Mouse (Mus musculus) hindbrain, embryonic 10.5 days (tissue): ENCODE measurements around the gene Wasf1. TPM values are rescaled to one million over a fixed set of nuclear protein-coding genes. Genes with fewer than 3 reads are reported as not detected.

Source experiments
- DNase-seq: peaks from one replicate; pipeline ENCODE4 v3.0.0-alpha.2; 2017; ENCODE audit warnings: low spot score
- H3K27ac ChIP-seq: fragments of 300-500 bp; sonication (generic); 2 replicates; pipeline ENCODE4 v1.5.1; 2016; ENCODE audit warnings: mild to moderate bottlenecking, moderate library complexity
- H3K27me3 ChIP-seq: fragments of 300-500 bp; sonication (generic); 2 replicates; pipeline ENCODE4 v1.6.1; 2016; ENCODE audit warnings: mild to moderate bottlenecking; ENCODE audit not compliant: poor library complexity, insufficient read depth, severe bottlenecking
- H3K36me3 ChIP-seq: fragments of 300-500 bp; sonication (generic); 2 replicates; pipeline ENCODE4 v1.6.1; 2016; ENCODE audit warnings: mild to moderate bottlenecking, moderate library complexity
- H3K4me1 ChIP-seq: fragments of 300-500 bp; sonication (generic); replicated peaks from 2 replicates; pipeline ENCODE4 v1.6.1; 2016; ENCODE audit warnings: mild to moderate bottlenecking
- H3K4me3 ChIP-seq: fragments of 300-500 bp; sonication (generic); 2 replicates; pipeline ENCODE4 v1.5.1; 2016; ENCODE audit warnings: mild to moderate bottlenecking, moderate library complexity
- H3K9me3 ChIP-seq: fragments of 300-500 bp; sonication (generic); 2 replicates; pipeline ENCODE4 v1.6.1; 2016; ENCODE audit warnings: mild to moderate bottlenecking, moderate library complexity
- WGBS: fragments of 180-500 bp; shearing (Covaris S2); methylation state at CpG from one replicate; pipeline ENCODE4 v1.1.7; 2016; 5-methylcytosine and 5-hydroxymethylcytosine counted together
- polyA plus RNA-seq: library from polyadenylated mRNA; unstranded; fragments of >200 nt; fragmentation: Nextera tagmentation; extraction: Ambion mirVana; gene quantifications from 2 replicates; pipeline ENCODE4 v1.2.1, GENCODE M21; 2016

The Wasf1 gene
- polyA plus RNA-seq, 1 experiment from 2014 or later: 60.5 TPM

DNA sequence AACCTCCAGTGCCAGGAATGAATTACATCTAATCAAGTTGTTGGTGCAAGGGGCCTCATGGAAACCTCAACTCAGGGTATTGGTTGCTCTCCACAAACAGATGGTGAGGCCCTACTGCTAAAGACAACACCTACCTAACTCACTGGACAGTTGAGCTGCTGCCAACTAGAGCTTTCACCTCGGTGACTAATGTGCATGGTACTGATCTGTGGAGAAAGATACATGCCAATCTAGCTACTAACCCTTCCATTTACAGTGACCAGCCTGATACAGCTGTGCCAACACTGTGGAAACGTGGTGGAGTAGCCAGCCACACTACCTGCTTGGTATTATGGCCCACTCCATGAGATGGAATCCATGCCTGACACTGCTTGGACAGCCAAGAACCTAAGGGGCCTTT, 11.2 kb upstream of the Wasf1 start:
- WGBS: 85% methylated on average over 2 of the region's 2 CpGs
- peaks cover 10% of the 10 kb centered on the region for H3K36me3 ChIP-seq
- H3K27ac ChIP-seq: no peak overlapping the region
- no peaks in the 10 kb centered on the region for H3K27me3 ChIP-seq
- no peaks in the 10 kb centered on the region for H3K9me3 ChIP-seq
- H3K4me1 ChIP-seq: peaks cover 3% of the 10 kb centered on the region; the same call in 1 of the 2 replicates
- DNase-seq: no peak
- no peak overlapping the region for H3K4me3 ChIP-seq

DNA sequence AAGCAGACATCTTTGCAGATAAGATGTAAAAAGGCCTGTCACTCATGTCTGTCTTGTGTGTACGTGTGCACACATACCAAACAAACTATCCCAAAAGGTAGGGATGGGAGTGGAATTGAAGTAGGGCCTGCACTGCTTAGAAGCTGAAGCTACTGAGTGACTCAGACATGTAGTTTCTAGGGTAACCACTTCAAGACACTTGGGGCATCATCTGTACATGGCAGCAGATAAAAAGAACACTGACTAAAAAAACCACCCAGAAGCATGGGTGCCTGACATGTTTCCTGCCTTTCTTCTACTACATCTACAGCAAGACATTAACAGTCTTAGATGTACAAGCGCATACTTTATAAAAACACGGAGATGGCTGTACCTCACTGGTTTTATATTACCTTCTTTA, 5.0 kb upstream of the Wasf1 start:
- WGBS: 94% methylated on average over 3 of the region's 3 CpGs
- Histone ChIP-seq H3K27me3 (no peaks in the 10 kb centered on the region), H3K27ac (no peak overlapping the region), H3K36me3 (peaks cover 14% of the 10 kb centered on the region), H3K4me1 (peaks cover 19% of the 10 kb centered on the region), H3K4me3 (no peak overlapping the region), H3K9me3 (no peaks in the 10 kb centered on the region)
- DNase-seq: no peak

DNA sequence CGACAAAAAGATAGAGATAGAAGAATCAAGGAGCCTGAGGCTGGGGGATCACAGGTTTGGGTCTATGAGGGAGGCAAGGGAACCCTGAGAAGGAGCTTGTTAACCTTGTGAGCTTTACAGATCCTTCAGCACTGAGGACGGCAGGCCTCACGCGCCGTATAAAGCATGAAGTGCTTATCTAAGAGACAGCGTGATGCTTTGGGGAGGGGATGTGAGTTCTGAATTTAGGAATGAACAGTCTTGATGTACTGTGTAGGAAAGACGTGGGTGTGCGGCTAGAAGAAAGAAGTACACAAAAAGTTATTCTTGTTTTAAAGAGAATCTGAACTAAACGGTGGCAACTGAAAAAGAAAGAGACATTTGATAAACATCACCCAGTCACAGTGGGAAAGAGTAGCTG, 3.3 kb upstream of the Wasf1 start:
- Histone ChIP-seq H3K27ac (no peak overlapping the region), H3K27me3 (no peaks in the 10 kb centered on the region), H3K4me3 (no peak overlapping the region), H3K36me3 (peaks cover 14% of the 10 kb centered on the region), H3K9me3 (no peaks in the 10 kb centered on the region), H3K4me1 (peaks cover 19% of the 10 kb centered on the region)
- DNase-seq: no peak
- WGBS: 88% methylated on average over 9 of the region's 9 CpGs

DNA sequence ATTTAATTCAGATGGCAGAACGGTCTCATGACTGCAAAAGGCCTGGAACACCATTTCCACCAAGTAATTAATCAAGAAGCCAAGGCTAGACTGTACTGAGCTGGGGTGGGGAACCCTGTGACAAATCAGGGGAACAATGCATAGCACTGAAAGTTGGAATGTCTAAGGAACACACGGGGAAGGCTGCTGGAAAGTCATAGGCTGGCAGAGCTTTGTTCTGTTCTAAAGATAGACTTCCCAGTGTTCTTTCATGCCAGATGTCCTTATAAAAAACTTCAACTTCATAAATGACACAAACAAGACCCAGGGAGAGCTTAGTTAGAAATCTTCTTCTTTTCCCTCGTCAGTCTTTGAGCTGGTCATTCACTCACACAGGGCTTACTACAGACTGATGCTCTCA, 2.0 kb upstream of the Wasf1 start:
- H3K4me1 ChIP-seq: peaks cover 29% of the 10 kb centered on the region

DNA sequence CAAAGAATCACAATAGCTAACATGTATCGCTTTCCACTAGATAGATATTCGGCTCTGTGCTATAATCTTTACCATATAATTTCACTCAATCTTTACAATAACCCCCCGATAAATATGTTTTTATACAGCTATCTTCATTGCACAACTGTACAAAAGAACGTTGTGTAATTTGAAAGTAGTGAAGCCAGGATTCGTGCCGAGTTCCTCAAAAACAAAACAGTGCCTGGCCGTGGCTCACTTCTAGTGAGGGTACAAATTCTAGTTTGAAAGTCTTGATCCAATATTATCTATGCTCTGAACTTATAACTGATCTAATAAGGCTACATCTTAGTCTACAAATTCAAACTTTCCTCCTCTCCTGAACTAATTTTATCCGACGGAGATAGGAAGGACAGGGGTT, 942 bp upstream of the Wasf1 start:
- Histone ChIP-seq H3K4me1 (peaks cover 30% of the 10 kb centered on the region), H3K27ac (peak overlapping the region; percentile 99), H3K9me3 (no peaks in the 10 kb centered on the region), H3K27me3 (no peaks in the 10 kb centered on the region), H3K36me3 (peaks cover 10% of the 10 kb centered on the region; the same call in 1 of the 2 replicates), H3K4me3 (peak overlapping the region; percentile 95)
- DNase-seq: no peak
- 16% methylated on average over 9 of the region's 9 CpGs for WGBS

More for the DNA sequence above, 2.0 kb upstream of the Wasf1 start:
- Histone ChIP-seq H3K27me3 (no peaks in the 10 kb centered on the region), H3K9me3 (no peaks in the 10 kb centered on the region), H3K27ac (no peak overlapping the region), H3K36me3 (peaks cover 10% of the 10 kb centered on the region; the same call in 1 of the 2 replicates), H3K4me3 (no peak overlapping the region)
- 72% methylated on average over 3 of the region's 3 CpGs for WGBS
- no peak for DNase-seq

DNA sequence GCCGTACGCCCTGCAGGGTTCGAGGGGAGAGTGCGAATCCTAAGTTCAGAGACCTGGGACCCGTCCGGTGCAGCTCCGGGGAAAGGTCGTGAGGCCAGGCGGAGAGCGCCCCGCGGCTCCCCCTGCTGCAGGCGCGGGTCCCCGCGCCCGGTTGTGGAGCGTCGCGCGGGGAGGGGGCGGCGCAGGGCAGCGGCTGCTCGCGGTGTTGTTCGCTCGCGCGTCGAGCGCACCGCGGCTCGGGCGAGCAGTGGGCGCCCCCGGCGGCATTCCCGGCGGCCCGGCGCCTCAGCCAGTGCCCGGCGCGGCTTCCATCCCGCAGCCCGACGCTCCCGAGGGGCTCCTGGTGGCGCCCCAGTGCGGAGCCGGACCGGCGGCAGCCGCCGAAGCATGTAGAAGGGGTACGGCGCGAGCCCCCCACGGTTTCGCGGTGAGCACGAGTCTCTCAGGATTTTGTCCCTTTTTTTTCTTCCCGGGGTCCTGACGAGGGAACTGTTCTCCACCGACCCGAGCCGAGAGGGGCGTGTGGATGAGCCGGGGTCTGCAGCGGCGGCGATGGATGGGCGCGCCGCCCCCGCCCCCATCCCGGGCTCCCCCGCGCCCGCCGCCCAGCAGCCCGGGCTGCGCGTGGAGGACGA, 486 bp downstream of the Wasf1 start:
- DNase-seq: peak; percentile 64

DNA sequence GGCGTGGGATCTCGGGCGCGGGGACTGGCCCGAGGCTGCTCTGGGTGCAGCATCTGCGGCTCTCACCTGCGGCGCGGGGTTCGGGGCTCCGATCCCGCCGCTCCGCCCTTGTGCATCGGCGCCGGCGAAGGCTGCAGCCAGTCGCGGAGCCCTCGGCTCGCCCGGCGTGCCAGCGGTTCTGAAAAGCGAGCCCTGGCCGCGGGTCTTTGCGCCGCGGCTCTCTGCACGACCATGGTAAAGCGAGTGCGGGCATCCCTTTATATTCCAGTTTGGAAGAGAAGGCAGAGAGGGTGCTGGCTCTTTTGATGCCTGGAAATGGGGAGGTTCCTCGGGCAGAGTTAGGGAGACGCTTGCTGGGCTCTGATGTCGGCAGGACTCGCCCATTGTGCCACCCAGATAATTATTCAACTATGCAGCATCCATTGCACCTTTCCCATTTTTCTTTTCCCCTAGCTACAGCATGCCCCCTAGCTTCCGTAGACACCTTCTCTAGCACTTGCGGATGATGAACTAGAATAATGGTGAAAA, 1.1 kb downstream of the Wasf1 start:
- Histone ChIP-seq H3K27me3 (no peaks in the 10 kb centered on the region), H3K4me3 (peak overlapping the region; percentile 95), H3K4me1 (peaks cover 33% of the 10 kb centered on the region), H3K9me3 (no peaks in the 10 kb centered on the region), H3K36me3 (peaks cover 7% of the 10 kb centered on the region; the same call in 1 of the 2 replicates), H3K27ac (peak overlapping the region; percentile 99)
- WGBS: under 1% methylated on average over 40 of the region's 40 CpGs
- DNase-seq: peak; percentile 72

More for the DNA sequence above, 486 bp downstream of the Wasf1 start:
- Histone ChIP-seq H3K27ac (peak overlapping the region; percentile 99), H3K9me3 (no peaks in the 10 kb centered on the region), H3K4me3 (peak overlapping the region; percentile 95), H3K36me3 (peaks cover 10% of the 10 kb centered on the region; the same call in 1 of the 2 replicates), H3K4me1 (peaks cover 33% of the 10 kb centered on the region), H3K27me3 (no peaks in the 10 kb centered on the region)
- WGBS: under 1% methylated on average over 87 of the region's 87 CpGs

DNA sequence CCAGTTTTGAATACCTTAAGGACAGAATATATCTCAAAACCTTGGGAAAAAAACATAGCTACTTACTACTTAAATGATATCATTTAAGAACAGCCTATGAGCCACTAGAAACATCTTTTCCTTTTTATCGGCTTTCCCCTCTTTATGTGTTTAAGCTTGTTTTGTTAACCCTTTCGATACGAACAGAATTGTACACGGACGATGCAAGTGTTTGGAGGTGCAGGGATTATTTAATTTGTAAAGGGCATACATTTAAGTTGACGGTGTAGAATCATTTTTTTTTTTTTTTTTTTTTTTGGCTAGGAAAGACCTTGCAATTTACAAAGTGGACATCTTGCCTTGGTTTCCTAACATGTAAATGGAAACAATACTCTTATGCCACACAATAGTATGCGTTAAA, 2.2 kb downstream of the Wasf1 start:
- DNase-seq: no peak
- H3K4me1 ChIP-seq: peaks cover 30% of the 10 kb centered on the region
- no peaks in the 10 kb centered on the region for H3K36me3 ChIP-seq
- no peaks in the 10 kb centered on the region for H3K27me3 ChIP-seq
- no peaks in the 10 kb centered on the region for H3K9me3 ChIP-seq
- 65% methylated on average over 7 of the region's 7 CpGs for WGBS
- peak overlapping the region; percentile 95 for H3K4me3 ChIP-seq
- H3K27ac ChIP-seq: no peak overlapping the region

DNA sequence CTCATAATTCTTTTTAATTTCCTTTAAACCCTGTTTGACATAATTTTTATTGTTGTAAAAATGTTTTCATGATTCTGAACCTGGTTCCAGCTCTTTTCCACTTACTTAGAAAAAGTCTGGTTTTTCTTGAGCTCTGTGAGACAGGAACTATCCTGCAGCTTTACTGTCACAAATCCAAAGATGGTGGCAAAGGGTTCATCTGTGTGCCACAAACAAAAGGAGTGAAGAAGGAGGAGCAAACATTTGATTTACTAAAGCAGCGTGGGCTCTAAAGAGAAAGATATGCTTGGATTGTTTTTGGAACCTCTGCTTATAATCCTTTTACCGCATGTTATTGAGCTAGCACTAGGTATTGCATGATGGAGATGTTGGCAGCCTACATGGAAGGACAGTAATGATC, 4.0 kb downstream of the Wasf1 start:
- Histone ChIP-seq H3K27ac (no peak overlapping the region), H3K4me1 (peaks cover 14% of the 10 kb centered on the region), H3K27me3 (no peaks in the 10 kb centered on the region), H3K4me3 (no peak overlapping the region), H3K9me3 (no peaks in the 10 kb centered on the region), H3K36me3 (no peaks in the 10 kb centered on the region)
- DNase-seq: no peak
- 69% methylated on average over 2 of the region's 2 CpGs for WGBS

DNA sequence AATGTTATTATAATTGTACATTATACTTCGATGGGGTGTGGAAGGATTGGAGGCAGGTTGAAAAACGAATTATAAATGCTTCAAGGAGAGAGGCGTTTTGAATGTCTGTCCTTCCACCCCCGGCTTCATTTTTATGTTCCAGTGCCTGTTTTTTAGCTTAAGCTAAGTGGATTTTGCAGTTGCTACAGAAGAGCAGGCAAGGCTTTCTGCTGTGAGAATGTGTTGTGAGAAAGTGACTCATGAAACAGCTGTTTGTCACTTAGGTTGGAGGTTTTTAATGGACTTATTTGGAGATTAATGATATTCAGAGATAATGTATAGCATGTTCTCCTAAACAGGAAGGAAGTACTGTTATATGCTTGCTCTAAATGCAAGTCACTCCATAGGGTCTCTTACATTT, 5.9 kb downstream of the Wasf1 start:
- Histone ChIP-seq H3K36me3 (peaks cover 6% of the 10 kb centered on the region), H3K27ac (no peak overlapping the region), H3K4me1 (peaks cover 14% of the 10 kb centered on the region), H3K9me3 (no peaks in the 10 kb centered on the region), H3K4me3 (no peak overlapping the region), H3K27me3 (no peaks in the 10 kb centered on the region)
- 90% methylated on average over 4 of the region's 4 CpGs for WGBS
- no peak for DNase-seq

DNA sequence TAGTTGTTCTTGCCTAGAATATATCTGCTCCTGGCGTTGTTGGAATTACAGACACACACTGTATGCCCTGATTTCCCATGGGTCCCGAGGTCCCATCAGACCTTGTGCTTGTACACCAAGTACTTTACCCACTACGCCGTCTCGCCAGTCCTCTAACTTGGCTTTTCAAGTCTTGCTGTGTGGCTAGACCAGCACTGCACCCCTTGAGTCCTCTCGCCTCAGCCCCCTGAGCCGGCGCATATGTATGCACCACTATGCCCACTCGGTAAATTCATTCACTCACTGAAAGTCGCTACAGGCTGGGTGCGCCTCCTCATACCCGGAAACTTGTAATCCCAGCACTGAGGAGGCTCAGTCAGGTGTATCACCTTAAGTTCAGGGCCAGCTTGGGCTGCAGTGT, 12.5 kb downstream of the Wasf1 start:
- Histone ChIP-seq H3K36me3 (peaks cover 6% of the 10 kb centered on the region), H3K9me3 (no peaks in the 10 kb centered on the region), H3K4me1 (peaks cover 6% of the 10 kb centered on the region), H3K27me3 (no peaks in the 10 kb centered on the region), H3K4me3 (no peak overlapping the region), H3K27ac (no peak overlapping the region)
- DNase-seq: no peak
- 93% methylated on average over 12 of the region's 12 CpGs for WGBS

DNA sequence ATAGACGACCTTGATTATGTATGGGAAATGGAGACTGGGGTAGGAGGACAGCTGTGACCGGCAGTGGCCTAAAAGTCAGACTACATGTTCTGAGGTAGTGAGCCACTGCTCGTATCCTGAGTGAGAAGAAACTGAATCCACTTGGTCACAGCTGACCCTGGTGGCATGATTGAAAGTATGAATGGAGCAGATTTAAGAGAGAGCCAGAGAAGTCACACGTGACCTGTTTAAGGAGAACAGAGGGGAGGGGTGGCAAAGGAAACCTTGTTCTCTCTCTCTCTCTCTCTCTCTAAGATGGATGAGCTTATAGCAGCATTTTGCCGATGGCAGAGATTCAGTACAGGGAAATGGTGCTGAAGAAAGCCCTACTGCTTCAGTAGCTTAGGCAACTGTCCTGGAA, 13.4 kb downstream of the Wasf1 start:
- WGBS: 68% methylated on average over 5 of the region's 5 CpGs
- no peak for DNase-seq
- no peaks in the 10 kb centered on the region for H3K9me3 ChIP-seq
- H3K4me1 ChIP-seq: peaks cover 6% of the 10 kb centered on the region
- no peak overlapping the region for H3K4me3 ChIP-seq
- H3K27me3 ChIP-seq: no peaks in the 10 kb centered on the region
- H3K27ac ChIP-seq: no peak overlapping the region
- peaks cover 6% of the 10 kb centered on the region for H3K36me3 ChIP-seq

DNA sequence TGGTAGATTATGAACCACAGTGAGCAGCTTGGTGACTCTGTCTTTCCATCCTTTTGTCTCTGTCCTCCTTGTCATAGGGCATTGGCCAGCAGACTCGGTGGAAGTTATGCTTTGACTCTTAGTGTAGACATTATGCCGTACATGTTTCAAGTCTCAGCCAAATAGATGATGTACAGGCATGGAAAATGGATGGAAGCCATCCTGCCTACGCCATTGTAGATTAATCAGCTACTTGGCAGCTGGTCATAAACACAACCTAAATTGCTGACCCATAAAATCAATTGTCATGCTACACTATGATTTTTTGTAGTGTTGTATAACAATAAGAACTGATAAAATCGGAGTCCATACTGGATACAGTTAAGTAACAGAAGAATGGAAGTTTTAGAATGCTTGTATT, 18.5 kb downstream of the Wasf1 start:
- DNase-seq: no peak
- peaks cover 4% of the 10 kb centered on the region; the same call in 1 of the 2 replicates for H3K36me3 ChIP-seq
- no peak overlapping the region for H3K4me3 ChIP-seq
- 73% methylated on average over 4 of the region's 4 CpGs for WGBS
- H3K27me3 ChIP-seq: no peaks in the 10 kb centered on the region
- H3K9me3 ChIP-seq: no peaks in the 10 kb centered on the region
- no peak overlapping the region for H3K27ac ChIP-seq
- peaks cover 14% of the 10 kb centered on the region for H3K4me1 ChIP-seq
